Mouse (Mus musculus) heart, adult 2 months (tissue): Measurements from ENCODE around the gene Mmrn2.

Experiments
- CTCF ChIP-seq: fragments of 200-600 bp; IDR thresholded peaks from 2 replicates; pipeline ENCODE4 v1.8.1; 2022; ENCODE audit warnings: antibody characterized with exemption, mild to moderate bottlenecking, moderate library complexity
- POLR2A ChIP-seq: fragments of 200-500 bp; IDR thresholded peaks from 2 replicates; pipeline ENCODE4 v1.6.1; 2011; ENCODE audit warnings: mild to moderate bottlenecking, low read depth, low read length, control low read depth; ENCODE audit not compliant: insufficient read depth

GRCm38 (mm10) chr14:34362726-34363445, 12.4 kb upstream of the Mmrn2 start:
- peak; percentile 82 for TF ChIP-seq CTCF
- TF ChIP-seq POLR2A: no peak
